Mouse (Mus musculus): ENCODE data around the gene Ankrd63.
A peak's percentile ranks its signal among the peaks of the same experiment; 100 is the strongest.

Ankrd63 gene

GRCm38 (mm10) chr2:118703913-118704730 is at the start of gene Ankrd63:
Gene Ankrd63 (minus strand): TSS chr2:118703963.
- no peak for DNase-seq (ENCODE audit: low spot score)

GRCm38 (mm10) chr2:118752792-118753108 is 49.0 kb upstream of the Ankrd63 start:
- DNase-seq (ENCODE audit: low spot score) = no peak

- no peak for DNase-seq (ENCODE audit: low spot score)
Observed at GRCm38 (mm10) chr2:118751896-118752791, 48.4 kb upstream of the Ankrd63 start.

GRCm38 (mm10) chr2:118750476-118750875 is 46.7 kb upstream of the Ankrd63 start:
- no peak for DNase-seq (ENCODE audit: low spot score)

GRCm38 (mm10) chr2:118749341-118749884 is 45.6 kb upstream of the Ankrd63 start:
- DNase-seq (ENCODE audit: low spot score) = no peak

GRCm38 (mm10) chr2:118747301-118747960 is 43.7 kb upstream of the Ankrd63 start:
- DNase-seq (ENCODE audit: low spot score) = no peak

- no peak for DNase-seq (ENCODE audit: low spot score)
Observed at GRCm38 (mm10) chr2:118745915-118746901, 42.4 kb upstream of the Ankrd63 start.

GRCm38 (mm10) chr2:118745232-118745884 is 41.6 kb upstream of the Ankrd63 start, which contains the start of gene Inafm2:
Gene Inafm2 (plus strand): TSS chr2:118745758.
- DNase-seq (ENCODE audit: low spot score) = peak; percentile 77

GRCm38 (mm10) chr2:118744621-118745020 is 40.9 kb upstream of the Ankrd63 start:
- DNase-seq (ENCODE audit: low spot score) = no peak

- no peak for DNase-seq (ENCODE audit: low spot score)
Observed at GRCm38 (mm10) chr2:118743261-118743943, 39.6 kb upstream of the Ankrd63 start.

GRCm38 (mm10) chr2:118741183-118741582 is 37.4 kb upstream of the Ankrd63 start:
- DNase-seq (ENCODE audit: low spot score) = no peak

GRCm38 (mm10) chr2:118740341-118740740 is 36.6 kb upstream of the Ankrd63 start:
- DNase-seq (ENCODE audit: low spot score) = no peak

GRCm38 (mm10) chr2:118733341-118733740 is 29.6 kb upstream of the Ankrd63 start:
- DNase-seq (ENCODE audit: low spot score) = no peak

- DNase-seq (ENCODE audit: low spot score) = no peak
Observed at GRCm38 (mm10) chr2:118731981-118732380, 28.2 kb upstream of the Ankrd63 start.

- no peak for DNase-seq (ENCODE audit: low spot score)
Observed at GRCm38 (mm10) chr2:118730622-118730915, 26.8 kb upstream of the Ankrd63 start.

- DNase-seq (ENCODE audit: low spot score) = no peak
Observed at GRCm38 (mm10) chr2:118729816-118730621, 26.3 kb upstream of the Ankrd63 start.

- DNase-seq (ENCODE audit: low spot score) = no peak
Observed at GRCm38 (mm10) chr2:118729194-118729593, 25.4 kb upstream of the Ankrd63 start.

GRCm38 (mm10) chr2:118728337-118728736 is 24.6 kb upstream of the Ankrd63 start, which contains the start of gene Plcb2:
Gene Plcb2 (minus strand): TSS chr2:118728438.
- DNase-seq (ENCODE audit: low spot score) = no peak

GRCm38 (mm10) chr2:118727911-118728310 is 24.1 kb upstream of the Ankrd63 start:
- no peak for DNase-seq (ENCODE audit: low spot score)

All from spleen, adult 12 weeks (tissue).